Mouse (Mus musculus) gastrocnemius, postnatal 14 days (tissue): ENCODE data around the gene Ube2q2. TPM values are rescaled to one million over a fixed set of nuclear protein-coding genes. Genes with fewer than 3 reads are reported as not detected.

Source experiments
- DNase-seq: peaks from one replicate; pipeline ENCODE4 v3.0.0; 2021; ENCODE audit warnings: mixed read lengths
- intact Hi-C: fragments of 180-260 bp; cut with DNase I; formaldehyde crosslinking; loops from one replicate; pipeline ENCODE4 v1.15.1; 2025; ENCODE audit warnings: low total_unique reads
- total RNA-seq, 2 experiments: library from RNA; stranded (reverse); gene quantifications; 2 replicates each; pipeline ENCODE4 v1.2.3; 2021

The Ube2q2 gene
- total RNA-seq, 2 experiments from 2014 or later = 21.5 to 24.1 TPM

- intact Hi-C loops = no loop called here
- DNase-seq = peak; percentile 24
These were observed 2.4 kb downstream of the Ube2q2 start for GRCm38 (mm10) chr9:55151096-55151495.

GRCm38 (mm10) chr9:55152935-55153334, 4.3 kb downstream of the Ube2q2 start:
- intact Hi-C loops = no loop called here
- no peak for DNase-seq

- intact Hi-C loops = no loop called here
- DNase-seq = no peak
These were observed 22.2 kb downstream of the Ube2q2 start for GRCm38 (mm10) chr9:55170655-55171412.

- no peak for DNase-seq
- intact Hi-C loops = no loop called here
These were observed 23.6 kb downstream of the Ube2q2 start for GRCm38 (mm10) chr9:55172195-55172685.

- intact Hi-C loops = no loop called here
These were observed 25.6 kb downstream of the Ube2q2 start for GRCm38 (mm10) chr9:55174235-55174634.

GRCm38 (mm10) chr9:55195876-55196275, 47.2 kb downstream of the Ube2q2 start:
- no peak for DNase-seq
- intact Hi-C loops = no loop called here

More at GRCm38 (mm10) chr9:55174235-55174634, 25.6 kb downstream of the Ube2q2 start:
- DNase-seq = no peak

- intact Hi-C loops = no loop called here
- DNase-seq = no peak
These were observed 49.6 kb downstream of the Ube2q2 start for GRCm38 (mm10) chr9:55198260-55198659.

GRCm38 (mm10) chr9:55199348-55199747, 50.7 kb downstream of the Ube2q2 start:
- DNase-seq = no peak
- intact Hi-C loops = no loop called here

GRCm38 (mm10) chr9:55208458-55208789, 59.8 kb downstream of the Ube2q2 start:
- intact Hi-C loops = no loop called here
- no peak for DNase-seq

- intact Hi-C loops = no loop called here
- peak; percentile 91 for DNase-seq
These were observed 60.3 kb downstream of the Ube2q2 start, which contains the start of gene Fbxo22 for GRCm38 (mm10) chr9:55208790-55209481. Gene Fbxo22, plus strand, starts transcription at chr9:55208925.

- intact Hi-C loops = no loop called here
- no peak for DNase-seq
These were observed 63.0 kb downstream of the Ube2q2 start for GRCm38 (mm10) chr9:55211611-55212010.

GRCm38 (mm10) chr9:55213396-55213795, 64.7 kb downstream of the Ube2q2 start:
- no peak for DNase-seq
- intact Hi-C loops = no loop called here

- intact Hi-C loops = no loop called here
- no peak for DNase-seq
These were observed 66.4 kb downstream of the Ube2q2 start for GRCm38 (mm10) chr9:55215056-55215455.

- intact Hi-C loops = no loop called here
- DNase-seq = no peak
These were observed 67.0 kb downstream of the Ube2q2 start for GRCm38 (mm10) chr9:55215648-55216047.

- DNase-seq = no peak
- intact Hi-C loops = no loop called here
These were observed 67.4 kb downstream of the Ube2q2 start for GRCm38 (mm10) chr9:55216078-55216477.

GRCm38 (mm10) chr9:55217381-55217780, 68.7 kb downstream of the Ube2q2 start:
- intact Hi-C loops = no loop called here
- no peak for DNase-seq

- no peak for DNase-seq
These were observed 76.6 kb downstream of the Ube2q2 start for GRCm38 (mm10) chr9:55225165-55225737.

GRCm38 (mm10) chr9:55226251-55226650, 77.6 kb downstream of the Ube2q2 start:
- DNase-seq = no peak
- intact Hi-C loops = no loop called here

More at GRCm38 (mm10) chr9:55225165-55225737, 76.6 kb downstream of the Ube2q2 start:
- intact Hi-C loops = no loop called here

GRCm38 (mm10) chr9:55228149-55228548, 79.5 kb downstream of the Ube2q2 start:
- DNase-seq = no peak
- intact Hi-C loops = no loop called here

- no peak for DNase-seq
- intact Hi-C loops = no loop called here
These were observed 80.4 kb downstream of the Ube2q2 start for GRCm38 (mm10) chr9:55229010-55229409.
